Mouse (Mus musculus) ES-Bruce4 (cell line): Measurements from ENCODE around the gene Sez6. TPM values are rescaled to one million over a fixed set of nuclear protein-coding genes. Genes with fewer than 3 reads are reported as not detected.

Source experiments
- H3K27ac ChIP-seq: 2 replicates; pipeline ENCODE4 v1.5.1; 2012; ENCODE audit warnings: low read length, inconsistent platforms; ENCODE audit not compliant: insufficient read depth
- H3K27me3 ChIP-seq: 2 replicates; pipeline ENCODE4 v1.6.1; 2012; ENCODE audit warnings: mild to moderate bottlenecking, low read length, inconsistent platforms; ENCODE audit not compliant: control insufficient read depth, poor library complexity, insufficient read depth, severe bottlenecking
- H3K36me3 ChIP-seq: 2 replicates; pipeline ENCODE4 v1.6.1; 2012; ENCODE audit warnings: inconsistent platforms, mild to moderate bottlenecking, low read length, moderate library complexity; ENCODE audit not compliant: control insufficient read depth, poor library complexity, insufficient read depth, severe bottlenecking
- H3K4me1 ChIP-seq: one replicate; pipeline ENCODE4 v1.8.1; 2011; ENCODE audit warnings: low read length; ENCODE audit not compliant: control insufficient read depth, insufficient read depth
- H3K4me3 ChIP-seq: 2 replicates; pipeline ENCODE4 v1.5.1; 2011; ENCODE audit warnings: low read depth, mild to moderate bottlenecking, low read length
- H3K9ac ChIP-seq: 2 replicates; pipeline ENCODE4 v1.6.1; 2012; ENCODE audit warnings: low read depth, mild to moderate bottlenecking, inconsistent platforms; ENCODE audit not compliant: poor library complexity, severe bottlenecking
- H3K9me3 ChIP-seq: replicated peaks from 2 replicates; pipeline ENCODE4 v1.6.1; 2012; ENCODE audit warnings: mild to moderate bottlenecking, low read length, inconsistent platforms; ENCODE audit not compliant: control insufficient read depth, poor library complexity, insufficient read depth, severe bottlenecking
- CTCF ChIP-seq: IDR thresholded peaks from one replicate; pipeline ENCODE4 v1.8.1; 2011; ENCODE audit warnings: low read depth, low read length
- EP300 ChIP-seq: IDR thresholded peaks from 2 replicates; pipeline ENCODE4 v1.6.1; 2011; ENCODE audit warnings: low read depth, low read length; ENCODE audit not compliant: insufficient read depth
- POLR2A ChIP-seq: IDR thresholded peaks from one replicate; pipeline ENCODE4 v1.8.1; 2011; ENCODE audit warnings: low read length; ENCODE audit not compliant: insufficient read depth
- polyA plus RNA-seq: library from polyadenylated mRNA; stranded (reverse); fragments of >200 nt; gene quantifications from 2 replicates; pipeline ENCODE4 v1.2.4, GENCODE M21; 2011; ENCODE audit warnings: low read depth; ENCODE audit not compliant: missing spikeins, insufficient read depth, insufficient read length

Sez6 gene
- polyA plus RNA-seq, 1 experiment: 0.57 TPM

GRCm38 (mm10) chr11:77947860-77948259 lies 17.3 kb downstream of the Sez6 start:
- no peak overlapping the region for H3K27ac ChIP-seq
- H3K9me3 ChIP-seq: no peaks in the 10 kb centered on the region
- no peak overlapping the region for H3K9ac ChIP-seq

GRCm38 (mm10) chr11:77950125-77950685 lies 19.6 kb downstream of the Sez6 start:
- Histone ChIP-seq H3K4me1 (peaks cover 5% of the 10 kb centered on the region), H3K4me3 (no peak overlapping the region), H3K9me3 (no peaks in the 10 kb centered on the region), H3K27me3 (no peaks in the 10 kb centered on the region), H3K27ac (no peak overlapping the region), H3K9ac (no peak overlapping the region), H3K36me3 (no peaks in the 10 kb centered on the region)
- TF ChIP-seq EP300 (no peak), CTCF (no peak), POLR2A (no peak)

More at GRCm38 (mm10) chr11:77947860-77948259, 17.3 kb downstream of the Sez6 start:
- peaks cover 5% of the 10 kb centered on the region for H3K4me1 ChIP-seq
- peak; percentile 87 for TF ChIP-seq EP300
- no peak for TF ChIP-seq POLR2A
- H3K27me3 ChIP-seq: no peaks in the 10 kb centered on the region; the same call in 1 of the 2 replicates
- H3K36me3 ChIP-seq: no peaks in the 10 kb centered on the region
- peak overlapping the region; percentile 16 for H3K4me3 ChIP-seq

GRCm38 (mm10) chr11:77950797-77951228 lies 20.2 kb downstream of the Sez6 start:
- H3K27ac ChIP-seq: no peak overlapping the region
- H3K4me1 ChIP-seq: peaks cover 5% of the 10 kb centered on the region
- H3K36me3 ChIP-seq: no peaks in the 10 kb centered on the region
- H3K4me3 ChIP-seq: no peak overlapping the region
- H3K27me3 ChIP-seq: no peaks in the 10 kb centered on the region
- H3K9ac ChIP-seq: no peak overlapping the region
- H3K9me3 ChIP-seq: no peaks in the 10 kb centered on the region
- TF ChIP-seq POLR2A (no peak), CTCF (no peak), EP300 (no peak)

GRCm38 (mm10) chr11:77953671-77954070 lies 23.1 kb downstream of the Sez6 start:
- Histone ChIP-seq H3K36me3 (no peaks in the 10 kb centered on the region), H3K27me3 (no peaks in the 10 kb centered on the region), H3K4me1 (no peaks in the 10 kb centered on the region), H3K4me3 (no peak overlapping the region), H3K27ac (no peak overlapping the region), H3K9ac (no peak overlapping the region), H3K9me3 (no peaks in the 10 kb centered on the region)
- TF ChIP-seq EP300: no peak
- TF ChIP-seq CTCF: peak; percentile 80

GRCm38 (mm10) chr11:77956428-77956827 lies 25.8 kb downstream of the Sez6 start:
- H3K36me3 ChIP-seq: no peaks in the 10 kb centered on the region
- no peaks in the 10 kb centered on the region for H3K9me3 ChIP-seq
- no peaks in the 10 kb centered on the region for H3K4me1 ChIP-seq
- no peak overlapping the region for H3K27ac ChIP-seq
- H3K9ac ChIP-seq: no peak overlapping the region
- no peak for TF ChIP-seq POLR2A
- no peak for TF ChIP-seq EP300
- TF ChIP-seq CTCF: no peak
- H3K4me3 ChIP-seq: no peak overlapping the region
- H3K27me3 ChIP-seq: peaks cover 1% of the 10 kb centered on the region; the same call in 1 of the 2 replicates

GRCm38 (mm10) chr11:77958268-77958667 lies 27.7 kb downstream of the Sez6 start:
- Histone ChIP-seq H3K27me3 (peaks cover 2% of the 10 kb centered on the region; the same call in 1 of the 2 replicates), H3K4me3 (no peak overlapping the region), H3K27ac (no peak overlapping the region), H3K36me3 (no peaks in the 10 kb centered on the region), H3K9me3 (no peaks in the 10 kb centered on the region), H3K9ac (no peak overlapping the region), H3K4me1 (no peaks in the 10 kb centered on the region)
- TF ChIP-seq CTCF (no peak), EP300 (no peak), POLR2A (no peak)
